Mouse (Mus musculus): ENCODE data around the gene Lce3a. TPM values are rescaled to one million over a fixed set of nuclear protein-coding genes. Genes with fewer than 3 reads are reported as not detected.

Lce3a gene
- polyA plus RNA-seq (2014; fragmentation: Illumina TruSeq; extraction: RNeasy Lipid Tissue Mini Kit (QIAGEN cat#74804); ENCODE audit: insufficient read depth, low read depth, low replicate concordance), result not detected

GRCm38 (mm10) chr3:92926130-92926529, at the start of gene Lce3a:
Gene Lce3a, minus strand, starts transcription at chr3:92926230.

GRCm38 (mm10) chr3:92966761-92967160, 40.7 kb upstream of the Lce3a start, which contains the start of gene Lce3e:
Gene Lce3e, plus strand, starts transcription at chr3:92967061.

GRCm38 (mm10) chr3:92957090-92957489, 31.1 kb upstream of the Lce3a start, which contains the start of gene Lce3d:
Gene Lce3d, plus strand, starts transcription at chr3:92957390.

GRCm38 (mm10) chr3:92944186-92944585, 18.2 kb upstream of the Lce3a start, which contains the start of gene Lce3c:
Gene Lce3c, plus strand, starts transcription at chr3:92944486.

GRCm38 (mm10) chr3:92932679-92933078, 6.6 kb upstream of the Lce3a start, which contains the start of gene Lce3b:
Gene Lce3b, plus strand, starts transcription at chr3:92932979.

Other genes starting within 250 kb of the Lce3a start
- not detected for gene Lce1c, start 247.0 kb downstream of the Lce3a start, polyA plus RNA-seq (2014; fragmentation: Illumina TruSeq; extraction: RNeasy Lipid Tissue Mini Kit (QIAGEN cat#74804); ENCODE audit: insufficient read depth, low read depth, low replicate concordance)
- not detected for gene Lce1d, start 239.0 kb downstream of the Lce3a start, polyA plus RNA-seq (2014; fragmentation: Illumina TruSeq; extraction: RNeasy Lipid Tissue Mini Kit (QIAGEN cat#74804); ENCODE audit: insufficient read depth, low read depth, low replicate concordance)
- not detected for gene Lce1e, start 217.2 kb downstream of the Lce3a start, polyA plus RNA-seq (2014; fragmentation: Illumina TruSeq; extraction: RNeasy Lipid Tissue Mini Kit (QIAGEN cat#74804); ENCODE audit: insufficient read depth, low read depth, low replicate concordance)
- gene Lce1f, start 205.9 kb downstream of the Lce3a start, polyA plus RNA-seq (2014; fragmentation: Illumina TruSeq; extraction: RNeasy Lipid Tissue Mini Kit (QIAGEN cat#74804); ENCODE audit: insufficient read depth, low read depth, low replicate concordance), result not detected
- not detected for gene Gm38119, start 187.1 kb downstream of the Lce3a start, polyA plus RNA-seq (2014; fragmentation: Illumina TruSeq; extraction: RNeasy Lipid Tissue Mini Kit (QIAGEN cat#74804); ENCODE audit: insufficient read depth, low read depth, low replicate concordance)
- gene Lce1g, start 173.9 kb downstream of the Lce3a start, polyA plus RNA-seq (2014; fragmentation: Illumina TruSeq; extraction: RNeasy Lipid Tissue Mini Kit (QIAGEN cat#74804); ENCODE audit: insufficient read depth, low read depth, low replicate concordance), result not detected
- gene Lce1h, start 161.2 kb downstream of the Lce3a start, polyA plus RNA-seq (2014; fragmentation: Illumina TruSeq; extraction: RNeasy Lipid Tissue Mini Kit (QIAGEN cat#74804); ENCODE audit: insufficient read depth, low read depth, low replicate concordance), result not detected
- gene Lce1i, start 147.3 kb downstream of the Lce3a start, polyA plus RNA-seq (2014; fragmentation: Illumina TruSeq; extraction: RNeasy Lipid Tissue Mini Kit (QIAGEN cat#74804); ENCODE audit: insufficient read depth, low read depth, low replicate concordance), result not detected
- gene Lce1j, start 135.7 kb downstream of the Lce3a start, polyA plus RNA-seq (2014; fragmentation: Illumina TruSeq; extraction: RNeasy Lipid Tissue Mini Kit (QIAGEN cat#74804); ENCODE audit: insufficient read depth, low read depth, low replicate concordance), result not detected
- gene Lce1k, start 118.3 kb downstream of the Lce3a start, polyA plus RNA-seq (2014; fragmentation: Illumina TruSeq; extraction: RNeasy Lipid Tissue Mini Kit (QIAGEN cat#74804); ENCODE audit: insufficient read depth, low read depth, low replicate concordance), result not detected
- gene Kprp, start 99.0 kb downstream of the Lce3a start, polyA plus RNA-seq (2014; fragmentation: Illumina TruSeq; extraction: RNeasy Lipid Tissue Mini Kit (QIAGEN cat#74804); ENCODE audit: insufficient read depth, low read depth, low replicate concordance), result not detected
- gene Lce1l, start 74.9 kb downstream of the Lce3a start, polyA plus RNA-seq (2014; fragmentation: Illumina TruSeq; extraction: RNeasy Lipid Tissue Mini Kit (QIAGEN cat#74804); ENCODE audit: insufficient read depth, low read depth, low replicate concordance), result not detected
- not detected for gene 2310050C09Rik, start 56.0 kb downstream of the Lce3a start, polyA plus RNA-seq (2014; fragmentation: Illumina TruSeq; extraction: RNeasy Lipid Tissue Mini Kit (QIAGEN cat#74804); ENCODE audit: insufficient read depth, low read depth, low replicate concordance)
- not detected for gene Lce3b, start 6.7 kb upstream of the Lce3a start, polyA plus RNA-seq (2014; fragmentation: Illumina TruSeq; extraction: RNeasy Lipid Tissue Mini Kit (QIAGEN cat#74804); ENCODE audit: insufficient read depth, low read depth, low replicate concordance)
- gene Lce3c, start 18.3 kb upstream of the Lce3a start, polyA plus RNA-seq (2014; fragmentation: Illumina TruSeq; extraction: RNeasy Lipid Tissue Mini Kit (QIAGEN cat#74804); ENCODE audit: insufficient read depth, low read depth, low replicate concordance), result not detected
- gene Lce3d, start 31.2 kb upstream of the Lce3a start, polyA plus RNA-seq (2014; fragmentation: Illumina TruSeq; extraction: RNeasy Lipid Tissue Mini Kit (QIAGEN cat#74804); ENCODE audit: insufficient read depth, low read depth, low replicate concordance), result not detected
- not detected for gene Lce3e, start 40.8 kb upstream of the Lce3a start, polyA plus RNA-seq (2014; fragmentation: Illumina TruSeq; extraction: RNeasy Lipid Tissue Mini Kit (QIAGEN cat#74804); ENCODE audit: insufficient read depth, low read depth, low replicate concordance)
- not detected for gene Lce3f, start 66.0 kb upstream of the Lce3a start, polyA plus RNA-seq (2014; fragmentation: Illumina TruSeq; extraction: RNeasy Lipid Tissue Mini Kit (QIAGEN cat#74804); ENCODE audit: insufficient read depth, low read depth, low replicate concordance)
- not detected for gene Crct1, start 89.5 kb upstream of the Lce3a start, polyA plus RNA-seq (2014; fragmentation: Illumina TruSeq; extraction: RNeasy Lipid Tissue Mini Kit (QIAGEN cat#74804); ENCODE audit: insufficient read depth, low read depth, low replicate concordance)
- not detected for gene Lce1m, start 92.8 kb upstream of the Lce3a start, polyA plus RNA-seq (2014; fragmentation: Illumina TruSeq; extraction: RNeasy Lipid Tissue Mini Kit (QIAGEN cat#74804); ENCODE audit: insufficient read depth, low read depth, low replicate concordance)
- not detected for gene Gm4858, start 142.6 kb upstream of the Lce3a start, polyA plus RNA-seq (2014; fragmentation: Illumina TruSeq; extraction: RNeasy Lipid Tissue Mini Kit (QIAGEN cat#74804); ENCODE audit: insufficient read depth, low read depth, low replicate concordance)
- not detected for gene Crnn, start 218.6 kb upstream of the Lce3a start, polyA plus RNA-seq (2014; fragmentation: Illumina TruSeq; extraction: RNeasy Lipid Tissue Mini Kit (QIAGEN cat#74804); ENCODE audit: insufficient read depth, low read depth, low replicate concordance)

Data from lung, adult 10 weeks (tissue).